Comparison of ENCODE assay signal across 12 mouse cellular contexts in the genomic region with DNA sequence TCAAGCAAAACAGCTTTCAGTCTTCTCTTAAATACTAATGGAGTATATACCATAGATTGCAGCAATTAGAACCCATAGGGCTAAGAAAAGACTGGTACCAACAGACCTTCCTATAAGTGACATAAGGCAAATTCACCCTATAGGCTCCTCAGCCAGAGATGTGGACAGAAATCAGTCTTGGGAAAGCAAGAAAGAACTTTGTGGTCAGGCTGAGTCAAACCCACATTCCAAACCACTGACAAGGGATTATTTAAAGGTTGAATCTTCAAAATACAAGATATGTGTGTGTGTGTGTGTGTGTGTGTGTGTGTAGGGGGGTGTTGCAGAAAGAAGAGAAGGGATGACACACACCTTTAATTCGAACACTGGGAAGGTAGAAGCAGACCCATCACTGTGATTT. TPM values are rescaled to one million over a fixed set of nuclear protein-coding genes. Genes with fewer than 3 reads are reported as not detected.
A peak's percentile ranks its signal among the peaks of the same experiment; 100 is the strongest.
DNase-seq lines count a peak whose midpoint lies in the region; ATAC-seq and TF ChIP-seq lines count a peak whose summit lies in the region.
"Had no signal": no experiment of that assay in that cellular context is flagged by ENCODE, and none has a peak within 500 bp of the region (broad histone marks: within the 10 kb centered on the region; RNA-seq: fewer than 3 reads in every experiment).

No protein-coding gene starts in this region.

- no peak for TF ChIP-seq EP300 in stomach, postnatal 0 days (optimal IDR thresholded peaks at IDR 0.05)

- H3K9ac ChIP-seq in hindbrain, embryonic 13.5 days, result no peak overlapping the region
- no peak overlapping the region for H3K9ac ChIP-seq in hindbrain, embryonic 14.5 days
- no peak overlapping the region for H3K9ac ChIP-seq in midbrain, postnatal 0 days (replicated peaks; ENCODE audit: low read length, poor library complexity, severe bottlenecking)
- no peak overlapping the region for H3K9ac ChIP-seq in midbrain, embryonic 16.5 days (ENCODE audit: low read depth, low read length)
- no peak overlapping the region for H3K9ac ChIP-seq in stomach, postnatal 0 days (ENCODE audit: low read length)

- DNase-seq in adrenal gland, postnatal 10 days, result peak; percentile 30
- DNase-seq in adrenal gland, adult 8-10 months, result no peak
- no peak for DNase-seq in hindbrain, embryonic 14.5 days (ENCODE audit: low spot score)
- no peak for DNase-seq in midbrain, postnatal 0 days (ENCODE audit: low spot score)
- DNase-seq in stomach, postnatal 0 days (ENCODE audit: low spot score), result no peak
- DNase-seq in gastrocnemius, postnatal 10 days, result no peak
- DNase-seq: left cerebral cortex, postnatal 4 days; thymus, postnatal 4 days had no signal

- TF ChIP-seq CTCF in midbrain, postnatal 0 days (IDR thresholded peaks at IDR 0.05), result no peak
- TF ChIP-seq CTCF in stomach, postnatal 0 days (IDR thresholded peaks at IDR 0.05; ENCODE audit: low read depth), result no peak

- H3K9me3 ChIP-seq in hindbrain, embryonic 13.5 days, result no peaks in the 10 kb centered on the region
- H3K9me3 ChIP-seq in hindbrain, embryonic 14.5 days (ENCODE audit: control insufficient read depth, low read length), result no peaks in the 10 kb centered on the region
- H3K9me3 ChIP-seq in midbrain, postnatal 0 days (ENCODE audit: low read length), result no peaks in the 10 kb centered on the region
- H3K9me3 ChIP-seq in midbrain, embryonic 16.5 days (replicated peaks; ENCODE audit: control insufficient read depth, low read length, poor library complexity, severe bottlenecking), result no peaks in the 10 kb centered on the region
- H3K9me3 ChIP-seq in stomach, postnatal 0 days (ENCODE audit: control insufficient read depth, low read length), result no peaks in the 10 kb centered on the region

- ATAC-seq in hindbrain, embryonic 13.5 days (ENCODE audit: low FRiP score), result no peak
- ATAC-seq in hindbrain, embryonic 14.5 days (ENCODE audit: low FRiP score), result no peak
- ATAC-seq in midbrain, postnatal 0 days (ENCODE audit: low FRiP score), result no peak
- ATAC-seq in midbrain, embryonic 16.5 days, result no peak
- ATAC-seq in stomach, postnatal 0 days (ENCODE audit: low FRiP score, low TSS enrichment), result no peak
- ATAC-seq: forebrain, embryonic 16.5 days had no signal

- H3K36me3 ChIP-seq in hindbrain, embryonic 13.5 days, result no peaks in the 10 kb centered on the region
- no peaks in the 10 kb centered on the region for H3K36me3 ChIP-seq in hindbrain, embryonic 14.5 days (replicated peaks; ENCODE audit: control insufficient read depth, insufficient read depth)
- H3K36me3 ChIP-seq in midbrain, postnatal 0 days (ENCODE audit: insufficient read depth, low read length), result no peaks in the 10 kb centered on the region
- no peaks in the 10 kb centered on the region for H3K36me3 ChIP-seq in midbrain, embryonic 16.5 days (ENCODE audit: control insufficient read depth, insufficient read depth, low read length)
- H3K36me3 ChIP-seq in stomach, postnatal 0 days (ENCODE audit: control insufficient read depth, insufficient read depth, low read length), result no peaks in the 10 kb centered on the region

- WGBS in hindbrain, embryonic 13.5 days, result 83% methylated on average over 1 of the region's 1 CpGs
- WGBS in hindbrain, embryonic 14.5 days, result 100% methylated on average over 1 of the region's 1 CpGs
- 79% methylated on average over 1 of the region's 1 CpGs for WGBS in midbrain, postnatal 0 days
- 100% methylated on average over 1 of the region's 1 CpGs for WGBS in midbrain, embryonic 16.5 days
- WGBS in stomach, postnatal 0 days, result 75% methylated on average over 1 of the region's 1 CpGs

- no peak overlapping the region for H3K4me3 ChIP-seq in hindbrain, embryonic 13.5 days
- H3K4me3 ChIP-seq in hindbrain, embryonic 14.5 days (replicated peaks; ENCODE audit: low read length), result no peak overlapping the region
- no peak overlapping the region for H3K4me3 ChIP-seq in midbrain, postnatal 0 days (ENCODE audit: low read depth, low read length)
- no peak overlapping the region for H3K4me3 ChIP-seq in midbrain, embryonic 16.5 days (ENCODE audit: low read depth, low read length)
- no peak overlapping the region for H3K4me3 ChIP-seq in stomach, postnatal 0 days (ENCODE audit: low read depth, low read length)
- H3K4me3 ChIP-seq: layer of hippocampus, adult 2 months had no signal

- H3K4me2 ChIP-seq in hindbrain, embryonic 13.5 days, result no peak overlapping the region
- no peak overlapping the region for H3K4me2 ChIP-seq in hindbrain, embryonic 14.5 days (replicated peaks)
- no peak overlapping the region for H3K4me2 ChIP-seq in midbrain, postnatal 0 days (ENCODE audit: low read depth, low read length, poor library complexity, severe bottlenecking)
- H3K4me2 ChIP-seq in midbrain, embryonic 16.5 days (ENCODE audit: low read length), result no peak overlapping the region
- H3K4me2 ChIP-seq in stomach, postnatal 0 days (replicated peaks; ENCODE audit: low read depth), result no peak overlapping the region

- H3K4me1 ChIP-seq in hindbrain, embryonic 13.5 days (replicated peaks), result peaks cover 19% of the 10 kb centered on the region; the same call in 1 of the 2 replicates
- 0 out of 2 replicates have a peak, but pooled peaks cover 6% of the 10 kb centered on the region for H3K4me1 ChIP-seq in hindbrain, embryonic 14.5 days (replicated peaks; ENCODE audit: control insufficient read depth, insufficient read depth, low read length)
- H3K4me1 ChIP-seq in midbrain, postnatal 0 days (ENCODE audit: insufficient read depth, low read length), result no peaks in the 10 kb centered on the region
- peaks cover 2% of the 10 kb centered on the region for H3K4me1 ChIP-seq in midbrain, embryonic 16.5 days (ENCODE audit: control insufficient read depth, insufficient read depth, low read length)
- no peaks in the 10 kb centered on the region for H3K4me1 ChIP-seq in stomach, postnatal 0 days (replicated peaks; ENCODE audit: control insufficient read depth, insufficient read depth)

- H3K27ac ChIP-seq in hindbrain, embryonic 13.5 days, result peak overlapping the region; percentile 14
- H3K27ac ChIP-seq in hindbrain, embryonic 14.5 days, result no peak overlapping the region
- 0 out of 2 replicates have a peak overlapping the region, but pooled peaks have one; percentile 19 for H3K27ac ChIP-seq in midbrain, postnatal 0 days (ENCODE audit: low read depth, low read length)
- H3K27ac ChIP-seq in midbrain, embryonic 16.5 days (ENCODE audit: low read length), result no peak overlapping the region
- H3K27ac ChIP-seq in stomach, postnatal 0 days (replicated peaks), result 0 out of 2 replicates have a peak overlapping the region, but pooled peaks have one; percentile 19
- H3K27ac ChIP-seq: layer of hippocampus, adult 2 months had no signal

- no peaks in the 10 kb centered on the region for H3K27me3 ChIP-seq in hindbrain, embryonic 13.5 days
- no peaks in the 10 kb centered on the region for H3K27me3 ChIP-seq in hindbrain, embryonic 14.5 days (ENCODE audit: control insufficient read depth, insufficient read depth, low read length)
- H3K27me3 ChIP-seq in midbrain, postnatal 0 days (ENCODE audit: insufficient read depth, low read length), result no peaks in the 10 kb centered on the region
- H3K27me3 ChIP-seq in midbrain, embryonic 16.5 days (ENCODE audit: control insufficient read depth, insufficient read depth, low read depth, low read length), result no peaks in the 10 kb centered on the region
- H3K27me3 ChIP-seq in stomach, postnatal 0 days (ENCODE audit: control insufficient read depth, insufficient read depth, low read length), result no peaks in the 10 kb centered on the region

RNA-seq across cellular contexts. Expression of gene Cbx5, which starts 18.2 kb away (rescaled TPM):
- 10 to 100 TPM; 66.6 to 85.8 TPM for total RNA-seq in adrenal gland, postnatal 10 days (2021)
- 100 to 1,000 TPM in 1 of 4 experiments, 10 to 100 TPM in 3; 74.3 to 104 (median 93.3) TPM for total RNA-seq in adrenal gland, adult 8-10 months (2022)
- 143 and 144 TPM in 2 replicates for polyA plus RNA-seq in hindbrain, embryonic 13.5 days (2015; fragmentation: Nextera tagmentation; extraction: Ambion mirVana)
- polyA plus RNA-seq in hindbrain, embryonic 14.5 days (2014; fragmentation: Nextera tagmentation; extraction: Ambion mirVana), result 153 and 171 TPM in 2 replicates
- total RNA-seq in midbrain, postnatal 0 days (2014; rRNA removed), result 190 and 229 TPM in 2 replicates
- 101 and 106 TPM in 2 replicates for polyA plus RNA-seq in midbrain, postnatal 0 days (2015; fragmentation: Nextera tagmentation; extraction: Ambion mirVana)
- 139 and 151 TPM in 2 replicates for polyA plus RNA-seq in midbrain, embryonic 16.5 days (2015; fragmentation: Nextera tagmentation; extraction: Ambion mirVana)
- 23.0 and 26.8 TPM in 2 replicates for polyA plus RNA-seq in stomach, postnatal 0 days (2015; fragmentation: Nextera tagmentation; extraction: Ambion mirVana)
- total RNA-seq in gastrocnemius, postnatal 10 days (2021), result 10 to 100 TPM; 49.9 to 61.2 TPM

RNA-seq across cellular contexts. Expression of gene Hnrnpa1, which starts 18.8 kb away (rescaled TPM):
- 100 to 1,000 TPM; 248 to 299 TPM for total RNA-seq in adrenal gland, postnatal 10 days (2021)
- 100 to 1,000 TPM; 151 to 278 (median 211) TPM for total RNA-seq in adrenal gland, adult 8-10 months (2022)
- 901 and 926 TPM in 2 replicates for polyA plus RNA-seq in hindbrain, embryonic 13.5 days (2015; fragmentation: Nextera tagmentation; extraction: Ambion mirVana)
- 526 and 623 TPM in 2 replicates for polyA plus RNA-seq in hindbrain, embryonic 14.5 days (2014; fragmentation: Nextera tagmentation; extraction: Ambion mirVana)
- total RNA-seq in midbrain, postnatal 0 days (2014; rRNA removed), result 142 and 190 TPM in 2 replicates
- polyA plus RNA-seq in midbrain, postnatal 0 days (2015; fragmentation: Nextera tagmentation; extraction: Ambion mirVana), result 540 and 609 TPM in 2 replicates
- polyA plus RNA-seq in midbrain, embryonic 16.5 days (2015; fragmentation: Nextera tagmentation; extraction: Ambion mirVana), result 630 and 680 TPM in 2 replicates
- polyA plus RNA-seq in stomach, postnatal 0 days (2015; fragmentation: Nextera tagmentation; extraction: Ambion mirVana), result 236 and 251 TPM in 2 replicates
- total RNA-seq in gastrocnemius, postnatal 10 days (2021), result 100 to 1,000 TPM; 177 to 187 TPM

RNA-seq across cellular contexts. Expression of gene Nfe2, which starts 36.8 kb away (rescaled TPM):
- 1 to 10 TPM; 3.2 to 4.3 TPM for total RNA-seq in adrenal gland, postnatal 10 days (2021)
- under 1 TPM in 3 of 4 experiments, not detected in 1; 0.24 to 0.44 (median 0.37) TPM for total RNA-seq in adrenal gland, adult 8-10 months (2022)
- polyA plus RNA-seq in hindbrain, embryonic 13.5 days (2015; fragmentation: Nextera tagmentation; extraction: Ambion mirVana), result 1.1 and 1.4 TPM in 2 replicates
- polyA plus RNA-seq in hindbrain, embryonic 14.5 days (2014; fragmentation: Nextera tagmentation; extraction: Ambion mirVana), result 0.90 and 1.1 TPM in 2 replicates
- 0.99 and 3.2 TPM in 2 replicates for total RNA-seq in midbrain, postnatal 0 days (2014; rRNA removed)
- polyA plus RNA-seq in midbrain, postnatal 0 days (2015; fragmentation: Nextera tagmentation; extraction: Ambion mirVana), result 0.26 and 0.32 TPM in 2 replicates
- polyA plus RNA-seq in midbrain, embryonic 16.5 days (2015; fragmentation: Nextera tagmentation; extraction: Ambion mirVana), result 0.52 and 0.68 TPM in 2 replicates
- 0.50 and 0.70 TPM in 2 replicates for polyA plus RNA-seq in stomach, postnatal 0 days (2015; fragmentation: Nextera tagmentation; extraction: Ambion mirVana)
- 1 to 10 TPM in 1 of 2 experiments, not detected in 1; 1.2 TPM for total RNA-seq in gastrocnemius, postnatal 10 days (2021)
- total RNA-seq: layer of hippocampus, adult 2 months; left cerebral cortex, postnatal 4 days had no signal

RNA-seq across cellular contexts. Expression of gene Copz1, which starts 51.1 kb away (rescaled TPM):
- 100 to 1,000 TPM; 114 TPM for total RNA-seq in adrenal gland, postnatal 10 days (2021)
- 100 to 1,000 TPM; 156 to 167 (median 161) TPM for total RNA-seq in adrenal gland, adult 8-10 months (2022)
- 219 and 222 TPM in 2 replicates for polyA plus RNA-seq in hindbrain, embryonic 13.5 days (2015; fragmentation: Nextera tagmentation; extraction: Ambion mirVana)
- polyA plus RNA-seq in hindbrain, embryonic 14.5 days (2014; fragmentation: Nextera tagmentation; extraction: Ambion mirVana), result 214 and 220 TPM in 2 replicates
- 127 and 151 TPM in 2 replicates for total RNA-seq in midbrain, postnatal 0 days (2014; rRNA removed)
- polyA plus RNA-seq in midbrain, postnatal 0 days (2015; fragmentation: Nextera tagmentation; extraction: Ambion mirVana), result 178 and 184 TPM in 2 replicates
- 200 and 205 TPM in 2 replicates for polyA plus RNA-seq in midbrain, embryonic 16.5 days (2015; fragmentation: Nextera tagmentation; extraction: Ambion mirVana)
- 159 and 168 TPM in 2 replicates for polyA plus RNA-seq in stomach, postnatal 0 days (2015; fragmentation: Nextera tagmentation; extraction: Ambion mirVana)
- 10 to 100 TPM; 45.3 to 51.4 TPM for total RNA-seq in gastrocnemius, postnatal 10 days (2021)

RNA-seq across cellular contexts. Expression of gene Smug1, which starts 54.5 kb away (rescaled TPM):
- 10 to 100 TPM; 14.0 to 19.9 TPM for total RNA-seq in adrenal gland, postnatal 10 days (2021)
- 10 to 100 TPM; 14.3 to 22.9 (median 15.7) TPM for total RNA-seq in adrenal gland, adult 8-10 months (2022)
- 40.7 and 41.2 TPM in 2 replicates for polyA plus RNA-seq in hindbrain, embryonic 13.5 days (2015; fragmentation: Nextera tagmentation; extraction: Ambion mirVana)
- polyA plus RNA-seq in hindbrain, embryonic 14.5 days (2014; fragmentation: Nextera tagmentation; extraction: Ambion mirVana), result 37.6 and 40.8 TPM in 2 replicates
- total RNA-seq in midbrain, postnatal 0 days (2014; rRNA removed), result 33.2 and 42.9 TPM in 2 replicates
- polyA plus RNA-seq in midbrain, postnatal 0 days (2015; fragmentation: Nextera tagmentation; extraction: Ambion mirVana), result 13.6 and 14.1 TPM in 2 replicates
- 24.3 and 25.5 TPM in 2 replicates for polyA plus RNA-seq in midbrain, embryonic 16.5 days (2015; fragmentation: Nextera tagmentation; extraction: Ambion mirVana)
- polyA plus RNA-seq in stomach, postnatal 0 days (2015; fragmentation: Nextera tagmentation; extraction: Ambion mirVana), result 10.6 and 11.2 TPM in 2 replicates
- total RNA-seq in gastrocnemius, postnatal 10 days (2021), result 10 to 100 TPM; 10.5 to 12.2 TPM

Comparison
In these comparisons a context has a peak if more than half of its experiments do, and no peak if none do; other contexts are left out.
1. H3K27ac ChIP-seq: peak in hindbrain, embryonic 13.5 days (single experiment), midbrain, postnatal 0 days (single experiment) and stomach, postnatal 0 days (single experiment); none in hindbrain, embryonic 14.5 days (single experiment) and midbrain, embryonic 16.5 days (single experiment).